Mouse (Mus musculus) cerebellum, adult 2 months (tissue): ENCODE results near the gene Cxcr2. TPM values are rescaled to one million over a fixed set of nuclear protein-coding genes. Genes with fewer than 3 reads are reported as not detected.

Experiments used
- DNase-seq, 2 experiments: peaks; one replicate each; pipeline ENCODE4 v3.0.0; 2021
- H3K27ac ChIP-seq: fragments of 200-500 bp; 2 replicates; pipeline ENCODE4 v1.5.1; 2012; ENCODE audit warnings: low read length, control low read depth, inconsistent platforms; ENCODE audit not compliant: insufficient read depth
- H3K27me3 ChIP-seq: fragments of 200-500 bp; 2 replicates; pipeline ENCODE4 v1.6.1; 2012; ENCODE audit warnings: inconsistent platforms, mild to moderate bottlenecking, low read length, moderate library complexity; ENCODE audit not compliant: control insufficient read depth, insufficient read depth
- H3K4me1 ChIP-seq: fragments of 200-500 bp; 2 replicates; pipeline ENCODE4 v1.6.1; 2011; ENCODE audit warnings: low read length; ENCODE audit not compliant: control insufficient read depth, insufficient read depth
- H3K4me3 ChIP-seq: fragments of 200-500 bp; replicated peaks from 2 replicates; pipeline ENCODE3; 2011; ENCODE audit warnings: mild to moderate bottlenecking, low read depth, low read length, control low read depth; ENCODE audit not compliant: insufficient read depth
- CTCF ChIP-seq: fragments of 200-500 bp; IDR thresholded peaks from 2 replicates; pipeline ENCODE4 v1.5.1; 2011; ENCODE audit warnings: low read depth, mild to moderate bottlenecking, control low read depth, low read length, moderate library complexity, borderline replicate concordance; ENCODE audit not compliant: insufficient read depth
- POLR2A ChIP-seq: fragments of 200-500 bp; IDR thresholded peaks from 2 replicates; pipeline ENCODE4 v1.6.1; 2011; ENCODE audit warnings: low read length, control low read depth, borderline replicate concordance; ENCODE audit not compliant: insufficient read depth
- WGBS: fragments of 180-500 bp; shearing (Covaris S2); methylation state at CpG from one replicate; pipeline ENCODE4 v1.1.7; 2018; 5-methylcytosine and 5-hydroxymethylcytosine counted together
- polyA plus RNA-seq: library from polyadenylated mRNA; depleted of rRNA; stranded (reverse); fragments of >200 nt; gene quantifications from 2 replicates; pipeline ENCODE4 v1.2.3, GENCODE M21; 2012

The Cxcr2 gene
- polyA plus RNA-seq, 1 experiment: 0.15 TPM

- DNase-seq: no peak
- Histone ChIP-seq H3K4me3 (no peak overlapping the region), H3K4me1 (no peaks in the 10 kb centered on the region), H3K27ac (no peak overlapping the region), H3K27me3 (no peaks in the 10 kb centered on the region)
- TF ChIP-seq POLR2A (no peak), CTCF (peak; percentile 33; the same call in 1 of the 2 replicates)
- WGBS: 51% methylated on average over 7 of the region's 7 CpGs
Observed at GRCm38 (mm10) chr1:74195961-74196360, 42.2 kb downstream of the Cxcr2 start.

- Histone ChIP-seq H3K4me3 (no peak overlapping the region), H3K4me1 (no peaks in the 10 kb centered on the region), H3K27me3 (no peaks in the 10 kb centered on the region), H3K27ac (no peak overlapping the region)
- DNase-seq: no peak
- TF ChIP-seq CTCF: no peak
- TF ChIP-seq POLR2A: no peak
- 74% methylated on average over 17 of the region's 17 CpGs for WGBS
Observed at GRCm38 (mm10) chr1:74196621-74197419, 43.0 kb downstream of the Cxcr2 start.

GRCm38 (mm10) chr1:74197726-74198470, 44.1 kb downstream of the Cxcr2 start:
- no peak for TF ChIP-seq CTCF
- TF ChIP-seq POLR2A: no peak
- DNase-seq: no peak
- H3K4me3 ChIP-seq: no peak overlapping the region
- H3K27me3 ChIP-seq: no peaks in the 10 kb centered on the region
- WGBS: 77% methylated on average over 12 of the region's 12 CpGs
- no peak overlapping the region for H3K27ac ChIP-seq
- no peaks in the 10 kb centered on the region for H3K4me1 ChIP-seq

- TF ChIP-seq CTCF (no peak), POLR2A (no peak)
- Histone ChIP-seq H3K27ac (no peak overlapping the region), H3K4me1 (no peaks in the 10 kb centered on the region), H3K27me3 (no peaks in the 10 kb centered on the region), H3K4me3 (no peak overlapping the region)
- WGBS: 41% methylated on average over 8 of the region's 8 CpGs
- DNase-seq: no peak
Observed at GRCm38 (mm10) chr1:74199046-74199445, 45.3 kb downstream of the Cxcr2 start.

GRCm38 (mm10) chr1:74201048-74201844, 47.5 kb downstream of the Cxcr2 start:
- no peak for TF ChIP-seq CTCF
- TF ChIP-seq POLR2A: no peak
- Histone ChIP-seq H3K4me3 (no peak overlapping the region), H3K27me3 (no peaks in the 10 kb centered on the region), H3K27ac (no peak overlapping the region), H3K4me1 (no peaks in the 10 kb centered on the region)
- DNase-seq: no peak
- WGBS: 76% methylated on average over 7 of the region's 7 CpGs

GRCm38 (mm10) chr1:74203457-74203856, 49.7 kb downstream of the Cxcr2 start:
- Histone ChIP-seq H3K4me1 (no peaks in the 10 kb centered on the region), H3K4me3 (no peak overlapping the region), H3K27me3 (no peaks in the 10 kb centered on the region), H3K27ac (no peak overlapping the region)
- TF ChIP-seq POLR2A: no peak
- no peak for TF ChIP-seq CTCF
- no peak for DNase-seq
- 68% methylated on average over 5 of the region's 5 CpGs for WGBS

- DNase-seq: peak; percentile 12 to 23
- 63% methylated on average over 7 of the region's 7 CpGs for WGBS
Observed at GRCm38 (mm10) chr1:74205881-74206280, 52.1 kb downstream of the Cxcr2 start.

More at GRCm38 (mm10) chr1:74205881-74206280, 52.1 kb downstream of the Cxcr2 start:
- H3K27ac ChIP-seq: no peak overlapping the region
- no peaks in the 10 kb centered on the region for H3K27me3 ChIP-seq
- TF ChIP-seq CTCF (no peak; the same call in 1 of the 2 replicates), POLR2A (no peak)
- no peaks in the 10 kb centered on the region for H3K4me1 ChIP-seq
- H3K4me3 ChIP-seq: no peak overlapping the region
